Mouse (Mus musculus) testis, adult 2 months (tissue): ENCODE measurements at regions not wholly inside any gene's neighbourhood (a gene's known extent, or its start where the extent isn't known, plus 50 kb on each side); places are given as distances from the start of the nearest gene placed in this dataset.

Experiments
- CTCF ChIP-seq: fragments of 200-500 bp; IDR thresholded peaks from 2 replicates; pipeline ENCODE4 v1.5.1; 2012; ENCODE audit warnings: low read depth, mild to moderate bottlenecking, inconsistent platforms, low read length, moderate library complexity; ENCODE audit not compliant: control insufficient read depth, insufficient read depth, insufficient replicate concordance
- POLR2A ChIP-seq: fragments of 200-500 bp; IDR thresholded peaks from 2 replicates; pipeline ENCODE4 v1.6.1; 2012; ENCODE audit warnings: low read depth, mild to moderate bottlenecking, inconsistent platforms, low read length, moderate library complexity; ENCODE audit not compliant: control insufficient read depth

DNA sequence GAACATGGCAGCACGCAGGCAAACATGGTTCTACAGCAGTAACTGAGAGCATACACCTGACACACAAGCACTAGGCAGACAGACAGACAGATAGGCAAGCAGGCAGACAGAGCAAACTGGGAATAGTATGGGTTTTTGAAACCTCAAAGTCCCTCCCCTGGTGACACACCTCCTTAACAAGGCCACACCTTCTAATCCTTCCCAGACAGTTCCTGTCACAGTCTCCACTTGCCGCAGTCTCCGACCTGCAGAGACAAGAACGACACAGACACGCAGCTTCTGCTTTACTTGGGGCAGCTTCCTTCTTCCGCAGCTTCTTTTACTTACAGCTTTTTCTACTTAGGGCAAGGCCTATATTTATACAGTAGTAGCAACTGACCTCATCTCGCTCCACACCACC lies 155.9 kb upstream of the Cadm1 start:
- TF ChIP-seq CTCF (no peak), POLR2A (no peak)
